Mouse (Mus musculus): ENCODE results near the gene Fut1. TPM values are rescaled to one million over a fixed set of nuclear protein-coding genes. Genes with fewer than 3 reads are reported as not detected.
A peak's percentile ranks its signal among the peaks of the same experiment; 100 is the strongest.

Gene Fut1
- polyA plus RNA-seq, 1 experiment: 0.14 TPM

- TF ChIP-seq CTCF (IDR thresholded peaks at IDR 0.05; ENCODE audit: borderline replicate concordance, extremely low read depth, insufficient read depth, insufficient read length) (peak; percentile 90), POLR2A (IDR thresholded peaks at IDR 0.05; ENCODE audit: borderline replicate concordance, extremely low read depth, insufficient read depth, insufficient read length, poor library complexity, severe bottlenecking) (no peak)
- peak; percentile 100 for DNase-seq (ENCODE audit: low read depth)
These were observed 27.9 kb upstream of the Fut1 start for GRCm38 (mm10) chr7:45589173-45589572.

GRCm38 (mm10) chr7:45589898-45590297 is 27.2 kb upstream of the Fut1 start:
- TF ChIP-seq POLR2A (IDR thresholded peaks at IDR 0.05; ENCODE audit: borderline replicate concordance, extremely low read depth, insufficient read depth, insufficient read length, poor library complexity, severe bottlenecking) (no peak), CTCF (IDR thresholded peaks at IDR 0.05; ENCODE audit: borderline replicate concordance, extremely low read depth, insufficient read depth, insufficient read length) (no peak)
- DNase-seq (ENCODE audit: low read depth): no peak

- DNase-seq (ENCODE audit: low read depth): peak; percentile 19
- TF ChIP-seq POLR2A (IDR thresholded peaks at IDR 0.05; ENCODE audit: borderline replicate concordance, extremely low read depth, insufficient read depth, insufficient read length, poor library complexity, severe bottlenecking) (no peak), CTCF (IDR thresholded peaks at IDR 0.05; ENCODE audit: borderline replicate concordance, extremely low read depth, insufficient read depth, insufficient read length) (peak; percentile 24; the same call in 1 of the 2 replicates)
These were observed 26.2 kb upstream of the Fut1 start for GRCm38 (mm10) chr7:45590874-45591273.

GRCm38 (mm10) chr7:45591880-45592279 is 25.2 kb upstream of the Fut1 start:
- TF ChIP-seq POLR2A (IDR thresholded peaks at IDR 0.05; ENCODE audit: borderline replicate concordance, extremely low read depth, insufficient read depth, insufficient read length, poor library complexity, severe bottlenecking) (no peak), CTCF (IDR thresholded peaks at IDR 0.05; ENCODE audit: borderline replicate concordance, extremely low read depth, insufficient read depth, insufficient read length) (no peak)
- no peak for DNase-seq (ENCODE audit: low read depth)

DNA sequence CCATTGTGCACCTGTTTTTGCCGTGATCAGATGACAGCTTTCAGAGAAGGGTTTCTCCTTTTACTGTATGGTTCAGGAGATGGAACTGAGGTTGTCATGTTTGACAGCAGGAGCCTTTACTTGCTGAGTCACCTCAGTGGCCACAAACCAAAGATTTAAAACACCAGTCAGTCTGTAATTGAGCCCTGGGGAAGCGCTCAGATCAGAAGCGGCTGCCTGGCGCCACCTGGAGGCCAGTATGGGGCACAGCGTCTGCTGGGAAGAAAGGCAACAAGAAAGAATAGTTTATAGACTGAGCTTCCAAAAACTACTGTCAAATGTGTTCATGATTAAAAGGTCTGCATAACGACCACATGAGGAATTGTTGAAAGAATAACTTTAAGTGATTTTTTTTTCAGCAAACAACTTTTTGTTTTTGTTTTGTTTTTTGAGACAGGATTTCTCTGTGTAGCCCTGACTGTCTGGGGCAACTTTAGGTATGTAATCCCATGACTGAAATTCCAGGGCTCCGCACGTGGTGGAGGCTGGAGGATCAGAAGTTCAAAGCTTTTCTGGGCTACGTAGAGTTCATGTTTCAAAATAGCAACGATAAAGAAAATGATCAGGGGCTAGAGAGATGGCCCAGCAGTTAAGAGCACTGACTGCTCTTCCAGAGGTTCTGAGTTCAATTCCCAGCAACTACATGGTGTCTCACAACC is 23.8 kb upstream of the Fut1 start:
- peak; percentile 79 for DNase-seq (ENCODE audit: low read depth)
- TF ChIP-seq POLR2A (IDR thresholded peaks at IDR 0.05; ENCODE audit: borderline replicate concordance, extremely low read depth, insufficient read depth, insufficient read length, poor library complexity, severe bottlenecking) (no peak), CTCF (IDR thresholded peaks at IDR 0.05; ENCODE audit: borderline replicate concordance, extremely low read depth, insufficient read depth, insufficient read length) (peak; percentile 97)

DNA sequence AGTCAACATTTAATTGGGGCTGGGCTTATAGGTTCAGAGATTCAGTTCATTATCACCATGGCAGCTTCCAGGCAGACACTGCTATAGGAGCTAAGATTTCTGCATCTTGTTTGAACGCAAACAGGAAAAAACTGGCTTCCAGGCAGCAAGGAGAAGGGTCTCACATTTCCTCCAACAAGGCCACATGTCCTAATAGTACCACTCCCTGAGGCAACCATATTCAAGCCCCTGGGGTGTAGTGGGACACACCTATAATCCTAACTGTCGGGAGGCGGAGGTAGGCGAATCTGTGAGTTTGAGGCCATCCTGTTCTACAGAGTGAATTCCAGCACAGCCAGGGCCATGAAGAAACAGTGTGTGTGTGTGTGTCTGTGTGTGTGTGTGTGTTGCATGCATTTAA is 21.9 kb upstream of the Fut1 start:
- TF ChIP-seq POLR2A (IDR thresholded peaks at IDR 0.05; ENCODE audit: borderline replicate concordance, extremely low read depth, insufficient read depth, insufficient read length, poor library complexity, severe bottlenecking) (no peak), CTCF (IDR thresholded peaks at IDR 0.05; ENCODE audit: borderline replicate concordance, extremely low read depth, insufficient read depth, insufficient read length) (no peak)
- no peak for DNase-seq (ENCODE audit: low read depth)

DNA sequence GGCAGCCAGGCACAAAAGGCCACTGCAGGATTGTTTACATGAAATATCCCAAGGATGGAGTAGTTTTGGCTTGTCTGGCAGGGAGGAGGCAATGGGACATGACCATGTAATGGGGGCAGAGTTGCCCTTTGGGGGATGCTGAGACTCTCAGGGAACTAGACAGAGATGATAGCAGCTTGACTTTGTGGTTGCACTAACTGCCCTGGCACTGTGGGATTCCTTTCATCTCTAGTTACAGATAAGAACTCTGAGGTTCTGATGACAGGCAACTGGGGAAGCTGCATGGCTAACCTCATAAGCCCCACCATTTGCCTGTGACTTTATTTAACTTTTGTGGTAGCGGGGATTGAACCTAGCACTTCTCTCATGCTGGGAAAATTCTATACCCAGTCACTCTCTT is 21.0 kb upstream of the Fut1 start:
- TF ChIP-seq CTCF (IDR thresholded peaks at IDR 0.05; ENCODE audit: borderline replicate concordance, extremely low read depth, insufficient read depth, insufficient read length) (no peak), POLR2A (IDR thresholded peaks at IDR 0.05; ENCODE audit: borderline replicate concordance, extremely low read depth, insufficient read depth, insufficient read length, poor library complexity, severe bottlenecking) (no peak)
- DNase-seq (ENCODE audit: low read depth): no peak

DNA sequence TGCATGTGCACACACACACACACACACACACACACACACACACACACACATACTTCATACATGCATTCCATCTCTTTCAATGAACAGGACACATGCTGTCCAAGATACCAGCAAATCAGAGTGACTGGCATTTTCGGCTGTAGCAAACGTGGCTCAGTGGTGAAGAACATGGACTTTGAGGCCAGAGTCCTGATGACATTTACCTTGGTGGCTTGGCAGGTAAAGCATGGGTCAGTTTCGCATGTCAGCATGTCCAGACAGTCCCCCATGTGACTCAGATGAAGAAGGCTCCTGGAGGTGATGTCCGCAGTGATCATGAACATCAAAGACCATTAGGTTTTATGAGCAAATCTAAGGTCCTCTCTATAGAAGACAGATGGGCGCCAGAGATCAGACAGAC is 20.1 kb upstream of the Fut1 start:
- TF ChIP-seq CTCF (IDR thresholded peaks at IDR 0.05; ENCODE audit: borderline replicate concordance, extremely low read depth, insufficient read depth, insufficient read length): no peak
- TF ChIP-seq POLR2A (IDR thresholded peaks at IDR 0.05; ENCODE audit: borderline replicate concordance, extremely low read depth, insufficient read depth, insufficient read length, poor library complexity, severe bottlenecking): no peak

DNA sequence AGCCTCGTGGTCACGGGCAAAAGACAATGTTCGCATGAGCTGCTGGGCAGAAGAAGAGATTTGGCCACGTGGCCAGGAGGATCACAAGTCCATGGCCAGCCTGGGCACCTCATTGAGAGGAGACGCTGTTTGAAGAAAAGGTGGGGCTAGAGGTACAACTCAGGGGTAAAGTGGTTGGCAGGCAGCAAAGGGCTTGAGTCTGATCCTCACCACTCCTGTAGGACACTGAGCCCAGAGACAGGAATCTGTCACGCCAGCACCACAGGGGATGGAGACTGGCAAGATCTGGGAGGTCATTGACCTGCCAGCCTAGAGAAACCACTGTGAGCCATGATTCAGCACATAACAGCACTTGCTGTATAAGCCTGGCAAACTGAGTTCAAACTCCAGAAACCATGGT is 19.6 kb upstream of the Fut1 start:
- TF ChIP-seq POLR2A (IDR thresholded peaks at IDR 0.05; ENCODE audit: borderline replicate concordance, extremely low read depth, insufficient read depth, insufficient read length, poor library complexity, severe bottlenecking): no peak
- DNase-seq (ENCODE audit: low read depth): no peak

More for the DNA sequence above, 20.1 kb upstream of the Fut1 start:
- no peak for DNase-seq (ENCODE audit: low read depth)

DNA sequence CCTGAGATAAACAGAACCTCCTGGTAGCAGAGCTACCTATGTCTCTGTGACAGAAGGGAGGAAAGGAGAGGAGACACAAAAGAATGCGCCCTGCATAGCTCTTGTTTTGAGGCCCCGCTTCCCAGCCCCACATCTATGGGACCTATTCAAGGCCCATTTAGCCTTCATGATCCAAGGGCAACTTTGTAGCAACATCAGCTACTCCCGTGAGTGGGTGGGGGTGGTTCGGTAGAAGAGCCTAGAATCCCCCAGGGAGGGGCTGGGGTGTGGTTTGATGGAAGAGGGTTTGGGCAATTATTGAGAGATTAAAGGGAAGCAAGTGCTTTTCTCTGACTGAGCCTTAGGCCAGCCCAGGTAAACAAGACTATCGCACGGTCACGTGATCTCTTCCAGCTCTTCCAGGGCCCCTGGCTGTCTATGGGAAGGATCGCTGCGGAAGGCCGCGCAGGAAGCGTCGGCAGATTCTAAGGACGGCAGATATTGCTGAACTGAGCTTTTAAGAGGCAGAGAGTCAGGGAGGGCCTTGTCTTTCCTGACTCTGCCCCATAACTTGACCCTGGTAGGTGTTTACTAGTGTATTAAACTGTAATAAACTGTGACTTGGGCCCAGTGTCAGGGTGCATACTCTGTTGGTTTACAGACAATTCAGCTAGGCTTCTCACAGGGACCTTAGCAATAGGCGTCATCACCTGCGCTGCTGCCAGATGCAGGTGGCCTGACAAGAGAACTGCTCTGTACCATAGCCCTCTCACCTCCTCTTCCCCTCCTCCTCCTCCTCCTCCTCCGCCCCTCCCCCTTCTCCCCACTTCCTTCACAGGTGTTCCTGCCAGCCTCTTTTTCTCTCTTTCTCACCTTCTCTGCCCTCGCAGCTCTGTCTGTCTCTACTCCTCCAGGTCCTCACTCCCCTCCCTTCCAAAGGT is 17.9 kb upstream of the Fut1 start:
- TF ChIP-seq CTCF (IDR thresholded peaks at IDR 0.05; ENCODE audit: borderline replicate concordance, extremely low read depth, insufficient read depth, insufficient read length) (no peak), POLR2A (IDR thresholded peaks at IDR 0.05; ENCODE audit: borderline replicate concordance, extremely low read depth, insufficient read depth, insufficient read length, poor library complexity, severe bottlenecking) (no peak)
- no peak for DNase-seq (ENCODE audit: low read depth)

DNA sequence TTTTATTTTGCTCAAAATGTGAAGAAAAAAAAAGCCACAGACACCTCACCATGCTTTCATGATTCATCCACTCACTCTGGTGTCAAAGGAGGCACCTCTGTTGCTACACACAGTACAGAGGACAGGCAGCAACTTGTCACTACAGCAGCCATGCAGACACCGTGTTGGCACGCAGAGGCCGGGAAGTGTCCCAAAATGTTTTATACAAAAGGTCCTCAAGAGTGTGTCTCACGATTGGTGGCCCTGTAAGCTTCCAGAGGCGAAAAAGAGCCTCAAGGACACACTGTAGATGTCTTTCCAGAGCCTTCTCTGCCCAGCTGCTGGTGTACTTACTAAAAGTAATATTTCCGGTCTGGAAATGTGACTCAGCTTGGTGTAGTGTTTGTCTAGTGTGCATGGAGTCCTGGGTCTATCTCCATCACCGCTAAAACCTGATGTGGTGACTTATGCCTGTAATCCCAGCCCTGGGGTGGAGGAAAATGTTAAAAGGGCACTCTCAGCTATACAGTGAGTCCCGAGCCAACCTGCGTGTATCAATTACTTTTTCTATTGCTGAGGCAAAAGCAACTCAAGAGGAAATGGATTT is 11.3 kb upstream of the Fut1 start:
- no peak for DNase-seq (ENCODE audit: low read depth)
- no peak for TF ChIP-seq POLR2A (IDR thresholded peaks at IDR 0.05; ENCODE audit: borderline replicate concordance, extremely low read depth, insufficient read depth, insufficient read length, poor library complexity, severe bottlenecking)
- TF ChIP-seq CTCF (IDR thresholded peaks at IDR 0.05; ENCODE audit: borderline replicate concordance, extremely low read depth, insufficient read depth, insufficient read length): no peak

Measured in brain, embryonic 14.5 days (tissue).